In the genomic region with DNA sequence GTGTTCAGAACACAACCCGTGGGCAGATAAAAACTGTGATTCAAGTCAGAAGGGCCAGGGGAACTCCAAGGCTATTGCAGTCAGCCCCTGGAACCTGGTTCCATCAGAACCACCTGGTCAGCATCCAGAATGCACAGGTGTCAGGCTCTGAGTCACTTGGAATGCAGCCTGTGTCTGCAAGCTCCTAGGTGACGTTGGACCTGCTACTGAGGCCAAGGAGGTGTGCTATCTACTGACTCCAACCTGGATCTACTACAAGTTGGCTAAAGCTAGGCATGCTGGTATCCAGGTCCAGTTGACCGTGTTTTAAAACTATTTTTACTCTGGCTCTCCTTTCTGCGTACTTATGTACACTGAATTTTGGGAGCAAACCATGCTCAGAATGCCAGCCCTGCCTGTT, we compare ENCODE assay signal across 9 mouse cellular contexts. TPM values are rescaled to one million over a fixed set of nuclear protein-coding genes. Genes with fewer than 3 reads are reported as not detected.
DNase-seq lines count a peak whose midpoint lies in the region; ATAC-seq and TF ChIP-seq lines count a peak whose summit lies in the region.
"Had no signal": no experiment of that assay in that cellular context is flagged by ENCODE, and none has a peak within 500 bp of the region (broad histone marks: within the 10 kb centered on the region; RNA-seq: fewer than 3 reads in every experiment).

No protein-coding gene starts in this region.

- peak overlapping the region; percentile 50; the same call in 1 of the 2 replicates for H3K27ac ChIP-seq in heart, embryonic 11.5 days (ENCODE audit: low read depth, low read length)
- peak overlapping the region; percentile 23; the same call in 1 of the 2 replicates for H3K27ac ChIP-seq in liver, embryonic 13.5 days
- 0 out of 2 replicates have a peak overlapping the region, but pooled peaks have one; percentile 14 for H3K27ac ChIP-seq in olfactory bulb, adult 2 months (ENCODE audit: insufficient read depth, low read depth, low read length)
- H3K27ac ChIP-seq: macrophage had no signal

- no peak for ATAC-seq in heart, embryonic 11.5 days (replicated peaks; ENCODE audit: insufficient number of reproducible peaks, low FRiP score, low TSS enrichment)
- no peak for ATAC-seq in liver, embryonic 13.5 days (ENCODE audit: low read depth)

- no peak overlapping the region for H3K4me2 ChIP-seq in heart, embryonic 11.5 days
- no peak overlapping the region for H3K4me2 ChIP-seq in liver, embryonic 13.5 days

- DNase-seq in heart, adult 11 months: no peak
- no peak for DNase-seq in liver, embryonic 13.5 days
- no peak for DNase-seq in liver
- peak; percentile 94 to 95 for DNase-seq in cerebellum, postnatal 25 days
- DNase-seq in embryo, embryonic 11 days: no peak
- DNase-seq in adrenal gland, postnatal 36 days: no peak

- peaks cover 37% of the 10 kb centered on the region for H3K4me1 ChIP-seq in heart, embryonic 11.5 days (ENCODE audit: control insufficient read depth, insufficient read depth, low read length)
- H3K4me1 ChIP-seq in liver, embryonic 13.5 days (replicated peaks): peaks cover 41% of the 10 kb centered on the region
- H3K4me1 ChIP-seq in olfactory bulb, adult 2 months (ENCODE audit: control insufficient read depth, insufficient read depth, low read length): peaks cover 23% of the 10 kb centered on the region

- no peak overlapping the region for H3K4me3 ChIP-seq in heart, embryonic 11.5 days (ENCODE audit: low read depth, low read length)
- no peak overlapping the region for H3K4me3 ChIP-seq in liver, embryonic 13.5 days (replicated peaks)
- no peak overlapping the region for H3K4me3 ChIP-seq in olfactory bulb, adult 2 months (ENCODE audit: insufficient read depth, low read depth, low read length)

- whole genome bisulfite sequencing in heart, embryonic 11.5 days (ENCODE audit: insufficient replicate concordance): 69% methylated on average over 4 of the region's 4 CpGs
- 72% methylated on average over 4 of the region's 4 CpGs for WGBS in liver, embryonic 13.5 days (ENCODE audit: insufficient replicate concordance)
- WGBS in olfactory bulb, adult 2 months: 77% methylated on average over 4 of the region's 4 CpGs

- no peak for TF ChIP-seq CTCF in olfactory bulb, adult 2 months (IDR thresholded peaks at IDR 0.05; ENCODE audit: insufficient read depth, low read depth, low read length)

- no peak overlapping the region for H3K9ac ChIP-seq in heart, embryonic 11.5 days (ENCODE audit: low read depth, low read length)
- H3K9ac ChIP-seq in liver, embryonic 13.5 days: no peak overlapping the region

- no peaks in the 10 kb centered on the region for H3K27me3 ChIP-seq in heart, embryonic 11.5 days (ENCODE audit: control insufficient read depth, insufficient read depth, low read length)
- H3K27me3 ChIP-seq in liver, embryonic 13.5 days: no peaks in the 10 kb centered on the region

- no peaks in the 10 kb centered on the region for H3K9me3 ChIP-seq in heart, embryonic 11.5 days (replicated peaks; ENCODE audit: control insufficient read depth, low read length)
- H3K9me3 ChIP-seq in liver, embryonic 13.5 days (replicated peaks): no peaks in the 10 kb centered on the region

- TF ChIP-seq POLR2A in olfactory bulb, adult 2 months (IDR thresholded peaks at IDR 0.05; ENCODE audit: insufficient read depth, low read depth, low read length): no peak

- H3K36me3 ChIP-seq in heart, embryonic 11.5 days (ENCODE audit: control insufficient read depth, insufficient read depth, low read length): peaks cover 2% of the 10 kb centered on the region
- H3K36me3 ChIP-seq in liver, embryonic 13.5 days: peaks cover 66% of the 10 kb centered on the region

RNA-seq across cellular contexts. Expression of a gene that starts 24.8 kb away (rescaled TPM):
- 7.4 and 11.8 TPM in 2 replicates for polyA plus RNA-seq in heart, embryonic 11.5 days (2014; fragmentation: Nextera tagmentation; extraction: Ambion mirVana)
- polyA plus RNA-seq in liver, embryonic 13.5 days (2015; fragmentation: Nextera tagmentation; extraction: Ambion mirVana): 3.4 and 4.1 TPM in 2 replicates
- not detected in 2 replicates for polyA plus RNA-seq in olfactory bulb, adult 2 months (2012; ENCODE audit: insufficient read depth, insufficient read length, low replicate concordance, missing spikeins)
- 10 to 100 TPM; 37.3 to 49.6 TPM for total RNA-seq in adrenal gland, postnatal 36 days (2021)

RNA-seq across cellular contexts. Expression of a gene that starts 51.5 kb away (rescaled TPM):
- 12.3 and 15.6 TPM in 2 replicates for polyA plus RNA-seq in heart, embryonic 11.5 days (2014; fragmentation: Nextera tagmentation; extraction: Ambion mirVana)
- 9.2 and 11.8 TPM in 2 replicates for polyA plus RNA-seq in liver, embryonic 13.5 days (2015; fragmentation: Nextera tagmentation; extraction: Ambion mirVana)
- polyA plus RNA-seq in olfactory bulb, adult 2 months (2012; ENCODE audit: insufficient read depth, insufficient read length, low replicate concordance, missing spikeins): not detected in 2 replicates
- total RNA-seq in adrenal gland, postnatal 36 days (2021): 10 to 100 TPM in 1 of 2 experiments, 1 to 10 TPM in 1; 9.1 to 10.9 TPM

Comparison
In these comparisons a context has a peak if more than half of its experiments do, and no peak if none do; other contexts are left out.
1. DNase-seq: peak in cerebellum, postnatal 25 days (2 of 2); none in heart, adult 11 months (single experiment), liver, embryonic 13.5 days (single experiment), liver (single experiment), embryo, embryonic 11 days (single experiment) and adrenal gland, postnatal 36 days (0 of 2).
2. RNA of a gene that starts 51.5 kb away (polyA plus RNA-seq): 12.3 to 15.6 TPM in heart, embryonic 11.5 days and 9.2 to 11.8 TPM in liver, embryonic 13.5 days; not detected in olfactory bulb, adult 2 months; every median in the first group is over 10 times any median in the second.
3. Peak in every context shown above with its lines, with median percentiles within 50 percentile points of each other: H3K27ac ChIP-seq.